Mouse (Mus musculus) cerebellum, adult 8-10 months (tissue): Measurements from ENCODE around the gene Ankrd44.

ENCODE experiments used
- DNase-seq: peaks from one replicate; pipeline ENCODE4 v3.0.0; 2022

The Ankrd44 gene

DNA sequence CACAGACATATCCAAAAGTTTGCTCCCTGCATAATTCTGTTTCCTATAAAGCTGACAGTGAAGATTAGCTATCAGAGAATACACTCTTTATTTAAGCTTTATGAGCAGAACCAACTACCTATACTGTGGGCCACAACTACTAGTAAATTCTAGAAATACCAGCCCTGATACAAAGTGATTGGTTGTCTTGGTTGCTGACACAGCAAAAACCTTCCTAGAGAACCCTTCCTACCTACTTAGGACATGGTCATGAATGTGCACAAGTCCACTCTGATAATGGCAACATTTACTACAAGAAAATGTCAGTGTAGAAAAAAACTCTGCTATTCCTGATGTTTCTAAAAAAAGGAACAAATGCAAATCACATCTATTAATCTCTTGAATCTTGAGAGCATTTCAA lies 234.4 kb downstream of the Ankrd44 start:
- no peak for DNase-seq

GRCm38 (mm10) chr1:54690291-54690965 lies 235.8 kb downstream of the Ankrd44 start:
- no peak for DNase-seq

- DNase-seq = no peak
Measured at GRCm38 (mm10) chr1:54688441-54688840, 237.7 kb downstream of the Ankrd44 start.

GRCm38 (mm10) chr1:54684316-54684715 lies 241.9 kb downstream of the Ankrd44 start:
- DNase-seq = no peak

DNA sequence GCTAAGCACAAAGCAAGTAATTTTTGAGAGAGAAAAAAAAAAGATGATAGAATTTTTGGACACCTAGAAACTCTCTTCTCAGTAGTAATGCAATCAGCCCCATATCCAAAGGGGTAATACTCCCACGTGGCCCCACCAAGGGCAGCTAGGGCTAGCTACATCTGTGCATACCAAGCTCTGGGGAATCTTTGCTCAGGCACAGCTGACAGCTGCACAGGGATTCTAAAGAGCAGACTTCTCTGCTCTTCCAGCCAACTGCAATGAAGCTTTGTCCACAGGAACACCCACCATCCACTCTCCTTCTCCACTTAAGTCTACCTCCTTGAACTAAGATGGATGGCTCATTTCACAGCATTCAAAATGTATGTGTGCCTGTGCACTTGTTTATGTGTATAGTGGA lies 246.6 kb downstream of the Ankrd44 start:
- no peak for DNase-seq

- no peak for DNase-seq
Measured at GRCm38 (mm10) chr1:54678037-54678436, 248.2 kb downstream of the Ankrd44 start.

DNA sequence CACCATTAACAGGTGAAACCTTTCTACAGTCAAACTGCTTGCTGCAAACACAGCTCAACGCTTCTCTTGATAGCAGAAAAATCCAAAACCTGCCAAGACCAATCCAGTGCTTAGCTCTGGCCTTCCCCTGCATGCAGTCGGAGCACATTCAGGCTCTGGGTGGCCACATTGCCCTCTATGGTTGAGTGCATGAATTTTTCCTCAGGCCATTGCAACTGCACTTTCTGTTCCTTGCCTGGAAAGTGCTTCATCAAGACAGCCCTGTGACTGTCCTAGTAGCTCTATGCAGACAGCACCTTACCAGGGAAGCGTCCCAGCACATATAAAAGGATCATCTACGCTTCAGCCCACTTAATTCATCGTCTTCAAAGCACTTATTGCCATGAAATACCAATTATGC lies 250.7 kb downstream of the Ankrd44 start:
- DNase-seq = no peak

DNA sequence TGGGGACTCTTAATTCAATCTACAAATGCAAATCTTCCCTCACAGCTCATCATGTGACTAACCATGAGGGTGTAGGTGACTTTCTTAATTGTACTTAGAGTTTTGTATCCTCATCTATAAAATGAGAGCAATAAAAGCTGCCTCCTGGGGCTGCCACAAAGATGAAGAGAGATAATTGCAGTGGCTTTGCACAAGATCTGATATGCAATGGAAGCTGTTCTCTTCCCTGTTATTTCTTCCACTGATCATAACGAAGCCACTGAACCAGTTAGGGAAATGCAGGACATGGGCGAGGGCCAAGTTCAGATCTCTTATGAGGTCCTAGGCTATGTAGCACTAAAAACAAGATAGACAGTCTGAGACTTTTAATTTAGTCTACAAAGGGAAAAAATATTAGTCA lies 258.2 kb downstream of the Ankrd44 start:
- no peak for DNase-seq

DNA sequence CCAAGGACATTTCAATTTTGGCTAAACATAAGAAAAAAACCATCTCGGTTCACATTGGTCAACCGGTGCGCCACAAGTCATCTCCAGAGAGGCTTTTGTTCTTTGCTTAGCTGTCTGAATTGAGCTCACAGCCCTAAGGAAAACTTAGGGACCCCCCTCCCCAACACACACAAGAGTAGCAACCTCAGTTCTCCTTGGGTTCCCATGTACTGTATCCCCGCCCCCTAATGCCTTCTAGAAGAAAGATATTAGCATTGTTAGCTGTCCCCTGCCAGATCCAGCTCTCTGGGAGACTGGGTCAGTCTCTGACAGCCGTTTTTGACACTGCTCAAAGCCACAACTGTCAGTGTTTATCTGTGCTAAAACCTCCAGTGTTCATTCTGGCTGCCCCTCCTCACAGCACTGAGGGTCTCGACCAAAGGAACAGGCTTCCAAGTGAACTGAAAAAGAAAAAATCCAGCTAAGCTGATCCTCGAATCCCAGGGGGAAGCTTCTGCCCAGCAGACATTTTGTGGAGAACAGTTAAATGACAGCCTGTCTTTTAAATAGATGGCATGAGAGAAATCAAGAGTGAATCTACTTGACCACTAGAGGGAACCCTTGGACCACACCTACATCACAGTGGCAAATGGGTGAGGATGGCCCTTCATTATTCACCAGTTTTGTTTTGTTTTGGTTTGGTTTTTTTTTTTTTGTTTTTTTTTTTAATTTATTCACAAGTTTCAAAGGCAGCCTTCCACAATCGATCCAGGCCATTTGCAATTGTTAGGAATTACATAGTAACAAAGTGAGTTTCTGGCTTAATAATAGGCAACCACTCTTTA lies 260.4 kb downstream of the Ankrd44 start:
- DNase-seq = peak; percentile 17

DNA sequence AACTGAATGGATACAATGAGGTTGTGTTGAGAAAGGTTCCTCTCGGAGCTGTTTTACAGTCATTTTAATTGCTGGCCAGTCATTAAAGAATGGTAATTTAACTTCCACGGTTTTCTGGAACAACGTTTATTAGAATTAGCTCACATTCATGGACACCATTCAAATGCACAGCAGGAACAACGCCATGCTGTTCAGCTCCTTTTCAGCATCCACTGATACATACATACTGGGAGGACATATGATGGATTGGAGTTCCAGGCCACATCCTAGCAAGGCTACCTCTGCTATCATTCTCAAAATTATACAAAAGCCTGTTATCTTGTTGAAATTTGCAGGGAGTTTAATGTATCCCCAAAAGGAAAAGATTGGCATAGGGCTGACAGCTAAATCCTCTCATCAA lies 261.1 kb downstream of the Ankrd44 start:
- DNase-seq = no peak

DNA sequence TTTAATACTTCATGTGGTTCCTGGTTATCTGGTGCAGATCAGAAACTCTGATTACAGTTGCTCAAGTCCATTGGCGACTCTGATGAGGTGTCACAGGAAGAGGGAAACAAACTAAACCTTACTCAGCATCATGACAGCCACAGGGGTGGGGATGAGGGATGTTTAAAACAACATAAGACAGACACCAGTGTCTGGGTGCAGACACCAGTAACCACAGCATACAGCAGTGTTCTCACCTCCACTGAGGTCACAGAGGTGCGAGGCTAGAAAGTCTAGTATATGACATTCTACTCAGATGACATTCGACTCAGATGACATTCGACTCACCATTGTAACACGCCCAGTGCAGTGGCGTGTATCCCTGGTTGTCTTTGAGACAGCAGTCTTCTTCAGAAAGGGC lies 265.5 kb downstream of the Ankrd44 start:
- no peak for DNase-seq

DNA sequence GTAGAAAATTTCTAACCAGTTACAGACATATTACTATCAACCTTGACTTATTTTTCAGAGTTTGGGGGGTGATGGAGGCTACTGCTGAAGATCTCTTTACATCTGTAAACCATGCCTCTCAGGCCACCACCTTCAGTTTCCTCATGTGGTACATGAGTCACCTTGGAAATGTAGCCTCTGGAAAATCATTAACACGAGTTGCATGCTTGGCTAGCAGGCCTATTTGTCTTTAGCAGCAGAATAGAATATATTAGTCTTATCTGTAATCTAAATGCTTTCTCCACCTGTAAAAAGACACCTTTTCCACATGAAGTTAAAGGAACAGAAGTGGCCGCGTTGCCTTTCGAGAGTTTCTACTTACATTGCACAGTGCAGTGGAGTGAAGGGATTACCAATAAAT lies 267.6 kb downstream of the Ankrd44 start:
- DNase-seq = no peak

DNA sequence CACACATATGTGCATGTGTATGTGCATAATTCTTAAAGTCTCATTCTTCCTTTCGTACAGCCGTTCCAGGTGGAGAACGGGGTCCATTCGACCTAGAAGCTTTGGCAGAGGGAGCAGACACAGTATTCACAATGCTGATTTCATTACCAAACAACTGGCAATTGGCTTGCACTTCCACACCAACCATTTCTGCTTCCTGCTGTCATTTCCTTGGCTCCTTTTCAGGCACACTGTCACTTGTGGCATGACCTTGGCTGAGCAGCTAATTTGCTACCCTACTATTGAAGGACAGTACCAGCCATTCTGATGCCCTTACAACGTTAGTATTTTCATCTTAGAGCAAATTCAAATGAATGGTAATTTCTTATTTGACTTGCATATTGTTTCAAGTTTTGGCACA lies 277.9 kb downstream of the Ankrd44 start:
- no peak for DNase-seq

DNA sequence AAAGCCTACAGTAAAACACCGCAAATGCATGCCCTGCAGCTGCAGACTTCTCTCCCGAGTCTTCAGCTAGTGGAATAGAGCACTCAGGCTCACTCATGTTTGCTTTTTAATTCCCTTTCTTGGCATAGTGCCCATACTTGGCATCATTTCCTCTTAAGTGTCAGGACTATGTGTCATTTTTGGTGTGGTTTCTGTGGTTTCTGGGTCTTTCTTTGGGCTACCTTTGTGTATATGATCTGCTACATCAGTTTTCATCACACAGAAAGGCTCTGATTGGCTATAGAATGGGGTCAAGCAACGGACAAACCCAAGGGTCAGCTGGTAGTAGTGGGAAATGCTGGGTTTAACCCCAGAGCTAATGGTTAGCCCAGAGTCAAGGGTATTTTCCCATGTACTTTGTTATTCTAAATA lies 278.8 kb downstream of the Ankrd44 start:
- DNase-seq = no peak

GRCm38 (mm10) chr1:54640184-54640795 lies 285.9 kb downstream of the Ankrd44 start:
- no peak for DNase-seq

DNA sequence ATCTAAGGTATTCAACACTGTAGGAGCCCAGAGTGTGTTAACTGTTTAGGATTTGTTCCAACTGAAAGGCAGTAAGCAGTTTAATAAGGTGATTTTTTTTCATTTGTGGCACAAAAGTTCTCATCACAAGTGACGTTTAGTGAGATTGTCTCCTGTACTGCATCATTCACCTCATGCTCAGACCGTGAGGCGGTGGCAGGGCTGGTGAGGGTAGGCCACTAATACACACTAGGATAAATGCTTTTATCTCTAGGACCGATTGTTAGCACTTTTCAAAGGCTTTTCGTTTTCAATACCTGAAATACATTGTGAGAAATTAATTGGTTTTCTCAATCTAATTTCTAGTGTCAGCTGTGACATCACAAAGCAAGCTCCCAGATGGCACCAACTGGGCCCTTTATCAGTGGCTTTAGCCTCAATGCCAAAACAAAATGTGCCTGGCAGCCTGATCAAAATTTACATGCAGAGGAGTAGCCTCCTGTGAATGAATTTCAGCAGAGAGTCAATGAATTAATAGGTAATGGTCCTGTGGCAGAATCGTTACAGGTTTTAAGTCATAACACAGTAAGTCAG lies 286.6 kb downstream of the Ankrd44 start:
- DNase-seq = no peak

GRCm38 (mm10) chr1:54639076-54639475 lies 287.1 kb downstream of the Ankrd44 start:
- DNase-seq = no peak

- DNase-seq = no peak
Measured at GRCm38 (mm10) chr1:54637340-54637739, 288.8 kb downstream of the Ankrd44 start.

DNA sequence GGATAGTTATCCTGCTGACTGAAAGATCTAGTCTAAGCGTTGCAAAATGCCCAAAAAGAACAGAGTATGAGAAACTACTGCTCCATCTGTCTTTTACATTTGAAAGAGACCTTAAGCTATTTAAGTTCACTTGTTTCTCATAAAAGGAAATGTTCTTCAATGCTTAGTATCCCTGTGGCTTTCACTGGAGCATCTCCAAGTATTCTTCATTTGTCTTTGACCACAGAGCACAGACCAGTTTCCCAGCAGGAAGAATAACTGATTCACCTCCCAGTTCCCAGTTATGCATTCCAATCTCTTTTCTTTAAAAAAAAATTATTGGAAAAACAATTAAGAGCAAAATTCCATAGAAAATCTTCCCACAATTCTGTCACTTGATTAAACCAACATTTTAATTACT lies 297.1 kb downstream of the Ankrd44 start:
- no peak for DNase-seq

DNA sequence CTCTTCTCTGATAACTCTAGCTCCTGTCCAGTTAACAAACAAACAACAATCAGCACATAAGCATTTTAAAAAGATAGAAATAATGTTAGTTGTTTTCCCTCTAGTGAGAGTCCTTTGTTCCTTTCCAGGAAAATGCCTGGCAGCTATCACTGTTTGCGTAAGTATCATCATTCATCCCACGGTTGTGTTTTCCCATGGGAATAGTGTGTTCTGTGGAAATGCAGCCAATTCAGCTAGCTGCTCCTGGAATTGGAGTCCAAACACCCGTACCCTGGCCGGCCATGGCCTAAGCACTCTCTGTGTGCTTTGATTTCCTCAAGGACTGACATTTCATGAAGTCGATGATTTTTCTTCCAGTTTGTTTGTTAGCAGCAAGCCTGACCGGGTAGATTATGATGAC lies 311.2 kb downstream of the Ankrd44 start:
- DNase-seq = no peak

DNA sequence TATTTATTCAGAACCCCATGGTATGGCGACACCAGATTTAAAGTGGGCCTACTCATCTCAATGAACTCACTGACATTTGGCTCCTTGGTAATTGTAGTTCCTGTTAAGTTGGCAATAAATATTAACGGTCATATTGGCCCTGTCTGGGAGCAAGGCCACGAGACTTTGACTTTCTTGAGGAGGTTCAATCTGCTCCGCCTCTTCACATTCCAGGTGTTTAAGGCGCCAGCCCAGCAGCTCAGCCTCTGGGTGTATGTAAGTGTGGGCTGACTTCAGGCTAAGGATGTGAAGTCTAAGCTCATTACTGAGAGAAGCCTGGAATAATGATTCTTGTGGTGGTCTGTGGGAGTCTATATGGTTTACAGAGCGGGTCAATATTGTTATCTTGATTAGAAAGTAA lies 313.8 kb downstream of the Ankrd44 start:
- no peak for DNase-seq

DNA sequence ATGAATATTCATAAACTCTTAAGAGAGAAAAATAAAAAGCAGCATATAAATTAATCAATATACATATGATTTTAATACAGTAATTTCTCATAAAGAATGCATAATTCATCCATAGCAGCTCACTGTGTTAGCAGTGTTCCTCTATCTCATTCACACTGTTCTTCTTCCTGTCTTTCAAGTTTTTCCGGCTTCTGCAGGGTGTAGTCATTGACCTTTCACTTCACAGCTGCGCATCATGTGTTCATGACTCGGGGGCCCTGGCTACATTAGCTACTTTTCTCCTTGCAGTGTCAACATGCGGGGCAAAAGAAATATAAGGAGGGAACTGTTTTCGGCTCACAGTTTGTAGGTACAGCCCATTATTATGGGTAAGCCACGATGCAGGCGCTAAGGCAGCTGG lies 314.3 kb downstream of the Ankrd44 start:
- DNase-seq = no peak

DNA sequence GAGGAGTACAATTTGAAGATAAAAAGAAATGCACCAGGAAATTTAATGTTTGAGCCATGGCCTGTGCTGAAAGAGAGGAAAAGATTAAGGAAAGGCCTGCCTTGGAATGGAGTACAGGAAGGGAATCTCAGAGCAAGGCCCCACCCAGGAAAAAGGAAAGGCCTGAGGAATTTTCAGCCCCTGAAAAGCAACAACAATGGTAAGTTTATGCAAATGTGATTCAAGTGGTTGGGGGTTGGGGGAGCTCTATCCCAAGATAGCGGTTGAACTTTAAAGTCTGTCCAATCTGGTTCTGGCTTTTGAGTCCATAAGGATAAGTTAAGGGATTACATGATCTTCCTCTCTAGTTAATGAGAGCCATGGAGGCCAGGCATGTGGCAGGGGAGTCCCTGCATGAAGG lies 319.3 kb downstream of the Ankrd44 start:
- DNase-seq = no peak

- DNase-seq = no peak
Measured at GRCm38 (mm10) chr1:54601692-54602091, 324.5 kb downstream of the Ankrd44 start.
